Mouse (Mus musculus) mature B cell (primary cell): Measurements from ENCODE around the gene Gm11639.

ENCODE experiments used
- in situ Hi-C: fragments of 300-500 bp; cut with MboI; formaldehyde crosslinking; loops from 2 replicates; pipeline ENCODE4 v1.14.3; 2019

Gm11639 gene

GRCm38 (mm10) chr11:104685548-104685947, at the start of gene Gm11639:
Gene Gm11639, plus strand, starts transcription at chr11:104685707.
- in situ Hi-C loops: no loop called here

- in situ Hi-C loops: no loop called here
These were observed 48.5 kb upstream of the Gm11639 start for GRCm38 (mm10) chr11:104637010-104637409.

- in situ Hi-C loops: no loop called here
These were observed 47.5 kb upstream of the Gm11639 start for GRCm38 (mm10) chr11:104638006-104638405.

GRCm38 (mm10) chr11:104638906-104639305, 46.6 kb upstream of the Gm11639 start:
- in situ Hi-C loops: no loop called here

GRCm38 (mm10) chr11:104639634-104640033, 45.9 kb upstream of the Gm11639 start:
- in situ Hi-C loops: no loop called here

GRCm38 (mm10) chr11:104640894-104641293, 44.6 kb upstream of the Gm11639 start:
- in situ Hi-C loops: no loop called here

- in situ Hi-C loops: no loop called here
These were observed 42.3 kb upstream of the Gm11639 start for GRCm38 (mm10) chr11:104643236-104643635.

GRCm38 (mm10) chr11:104645402-104645801, 40.1 kb upstream of the Gm11639 start:
- in situ Hi-C loops: no loop called here

GRCm38 (mm10) chr11:104646173-104646572, 39.3 kb upstream of the Gm11639 start:
- in situ Hi-C loops: no loop called here

- in situ Hi-C loops: no loop called here
These were observed 38.9 kb upstream of the Gm11639 start for GRCm38 (mm10) chr11:104646611-104647010.

GRCm38 (mm10) chr11:104647188-104647867, 38.2 kb upstream of the Gm11639 start:
- in situ Hi-C loops: no loop called here

GRCm38 (mm10) chr11:104648571-104648970, 36.9 kb upstream of the Gm11639 start:
- in situ Hi-C loops: no loop called here

- in situ Hi-C loops: no loop called here
These were observed 24.9 kb upstream of the Gm11639 start for GRCm38 (mm10) chr11:104660599-104660998.

- in situ Hi-C loops: no loop called here
These were observed 24.4 kb upstream of the Gm11639 start for GRCm38 (mm10) chr11:104661106-104661505.

GRCm38 (mm10) chr11:104661531-104662205, 23.8 kb upstream of the Gm11639 start:
- in situ Hi-C loops: no loop called here

GRCm38 (mm10) chr11:104662573-104662972, 22.9 kb upstream of the Gm11639 start:
- in situ Hi-C loops: no loop called here

GRCm38 (mm10) chr11:104663241-104663877, 22.1 kb upstream of the Gm11639 start:
- in situ Hi-C loops: no loop called here

GRCm38 (mm10) chr11:104663878-104664261, 21.6 kb upstream of the Gm11639 start:
- in situ Hi-C loops: no loop called here

- in situ Hi-C loops: no loop called here
These were observed 21.1 kb upstream of the Gm11639 start for GRCm38 (mm10) chr11:104664441-104664840.

GRCm38 (mm10) chr11:104667399-104667798, 18.1 kb upstream of the Gm11639 start:
- in situ Hi-C loops: no loop called here

GRCm38 (mm10) chr11:104673412-104673811, 12.1 kb upstream of the Gm11639 start:
- in situ Hi-C loops: no loop called here

GRCm38 (mm10) chr11:104674768-104675167, 10.7 kb upstream of the Gm11639 start:
- in situ Hi-C loops: no loop called here

GRCm38 (mm10) chr11:104693235-104693634, 7.7 kb downstream of the Gm11639 start:
- in situ Hi-C loops: no loop called here
